Mouse (Mus musculus) C2C12 (cell line): Measurements from ENCODE around the gene Sgsh. TPM values are rescaled to one million over a fixed set of nuclear protein-coding genes. Genes with fewer than 3 reads are reported as not detected.
A peak's percentile ranks its signal among the peaks of the same experiment; 100 is the strongest.

ENCODE experiments used
- H3K27me3 ChIP-seq: one replicate; pipeline ENCODE4 v1.6.1; 2011; ENCODE audit not compliant: control insufficient read depth, insufficient read depth, insufficient read length
- H3K36me3 ChIP-seq: one replicate; pipeline ENCODE4 v1.6.1; 2011; ENCODE audit not compliant: control insufficient read depth, insufficient read depth
- H3K4me3 ChIP-seq: one replicate; pipeline ENCODE4 v1.5.1; 2011; ENCODE audit warnings: mild to moderate bottlenecking, control low read depth; ENCODE audit not compliant: poor library complexity, insufficient read depth, severe bottlenecking
- H3K79me2 ChIP-seq: one replicate; pipeline ENCODE4 v1.6.1; 2011; ENCODE audit not compliant: control insufficient read depth, insufficient read depth
- H3K79me3 ChIP-seq: one replicate; pipeline ENCODE4 v1.6.1; 2011; ENCODE audit warnings: low read depth, control low read depth
- H3ac ChIP-seq: one replicate; pipeline ENCODE3; 2011; ENCODE audit warnings: low read depth; ENCODE audit not compliant: control insufficient read depth, insufficient read length
- CEBPB ChIP-seq: IDR thresholded peaks from one replicate; pipeline ENCODE4 v1.6.1; 2011; ENCODE audit warnings: low read depth, mild to moderate bottlenecking, control low read depth, moderate library complexity
- CTCF ChIP-seq: IDR thresholded peaks from one replicate; pipeline ENCODE4 v1.5.1; 2011; ENCODE audit not compliant: control insufficient read depth, insufficient read depth, insufficient read length
- FOSL1 ChIP-seq: IDR thresholded peaks from one replicate; pipeline ENCODE4 v1.8.0; 2011; ENCODE audit warnings: mild to moderate bottlenecking, low read length; ENCODE audit not compliant: poor library complexity, insufficient read depth, severe bottlenecking
- MAX ChIP-seq: IDR thresholded peaks from one replicate; pipeline ENCODE4 v1.6.1; 2011; ENCODE audit warnings: mild to moderate bottlenecking, control low read depth
- MYOD1 ChIP-seq: IDR thresholded peaks from one replicate; pipeline ENCODE4 v1.6.1; 2011; ENCODE audit warnings: low read depth; ENCODE audit not compliant: control insufficient read depth, insufficient read length
- MYOG ChIP-seq: IDR thresholded peaks from one replicate; pipeline ENCODE4 v1.6.1; 2011; ENCODE audit not compliant: control insufficient read depth, insufficient read length; ENCODE audit errors: extremely low read depth
- USF1 ChIP-seq: IDR thresholded peaks from one replicate; pipeline ENCODE4 v1.6.1; 2011; ENCODE audit warnings: low read depth, mild to moderate bottlenecking, control low read depth, moderate library complexity
- long read RNA-seq, 2 experiments: library from polyadenylated mRNA; unstranded; transcript quantifications; one replicate each; pipeline ENCODE4 v2.0.0; 2019 to 2020
- polyA plus RNA-seq: library from polyadenylated mRNA; unstranded; fragments of >200 nt; fragmentation: generic; extraction: Trizol; gene quantifications from one replicate; pipeline ENCODE4 v1.2.1, GENCODE M21; 2012; ENCODE audit warnings: missing spikeins

Gene Sgsh
- polyA plus RNA-seq: 2.3 TPM
- long read RNA-seq, experiment 1, full-length matches to known transcripts: 3 of 12 reads
- long read RNA-seq, experiment 1, partial matches to known transcripts: 0 of 12 reads
- long read RNA-seq, experiment 1, other reads (novel, unspliced or antisense): 9 of 12 reads
- long read RNA-seq, experiment 2, full-length matches to known transcripts: 16 of 28 reads
- long read RNA-seq, experiment 2, partial matches to known transcripts: 1 of 28 reads
- long read RNA-seq, experiment 2, other reads (novel, unspliced or antisense): 11 of 28 reads

DNA sequence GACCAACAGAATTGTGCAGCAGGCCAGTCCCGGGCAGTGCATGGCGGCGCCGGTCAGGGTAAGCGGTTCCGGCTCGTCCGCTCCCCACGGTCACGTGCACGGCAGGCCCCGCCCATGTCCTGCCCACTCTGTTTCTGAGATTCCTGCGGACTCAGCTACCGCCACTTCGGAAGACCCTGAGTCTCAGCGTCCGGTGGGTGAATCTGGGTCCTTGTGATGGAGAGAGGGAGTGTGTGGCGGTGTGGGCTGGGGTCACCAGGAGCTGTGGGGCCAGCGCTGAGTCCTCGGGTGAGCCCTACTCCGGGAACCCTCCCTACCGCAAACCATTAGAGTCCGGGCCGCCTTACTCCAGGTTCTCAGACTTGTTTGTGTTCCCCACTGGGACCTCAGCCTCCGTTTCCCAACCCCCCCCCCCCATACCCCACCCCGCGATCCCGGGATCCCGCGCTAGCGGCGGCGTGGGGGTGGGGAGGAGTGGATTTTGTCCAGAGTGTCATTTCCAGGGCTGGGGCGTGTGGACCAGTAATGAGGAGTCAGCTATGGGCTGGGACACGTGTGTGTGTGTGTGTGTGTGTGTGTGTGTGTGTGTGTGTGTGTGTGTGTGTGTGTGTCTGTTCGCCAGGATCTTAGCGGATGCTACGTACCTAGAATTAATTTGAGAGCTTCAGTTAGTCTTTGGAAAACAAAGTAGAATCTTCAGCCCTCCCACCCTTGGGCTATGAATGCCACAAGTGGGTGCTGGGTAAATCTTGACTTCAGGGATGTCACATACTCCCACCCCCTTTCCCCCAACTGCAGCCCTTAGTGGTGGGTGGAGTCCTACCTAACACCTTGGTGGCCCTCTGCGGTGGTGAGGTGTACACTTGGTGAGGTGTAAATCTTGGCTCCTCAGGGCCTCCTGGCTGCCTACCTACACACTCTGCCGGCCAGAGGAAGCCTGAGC is at the start of gene Sgsh, which contains the start of gene Slc26a11:
Gene Sgsh (minus strand): TSS at position 94 of the 943 bp plus-strand sequence.
Gene Slc26a11 (plus strand): TSS at position 115 of the 943 bp plus-strand sequence.
- Histone ChIP-seq H3K27me3 (peaks cover 10% of the 10 kb centered on the region), H3ac (peak within 1 kb of the TSS; percentile 43), H3K36me3 (no peaks in the 10 kb centered on the region), H3K4me3 (peak within 1 kb of the TSS; percentile 39), H3K79me2 (no peaks in the 10 kb centered on the region), H3K79me3 (no peaks in the 10 kb centered on the region)
- TF ChIP-seq MYOG (no peak), USF1 (peak; percentile 86)

DNA sequence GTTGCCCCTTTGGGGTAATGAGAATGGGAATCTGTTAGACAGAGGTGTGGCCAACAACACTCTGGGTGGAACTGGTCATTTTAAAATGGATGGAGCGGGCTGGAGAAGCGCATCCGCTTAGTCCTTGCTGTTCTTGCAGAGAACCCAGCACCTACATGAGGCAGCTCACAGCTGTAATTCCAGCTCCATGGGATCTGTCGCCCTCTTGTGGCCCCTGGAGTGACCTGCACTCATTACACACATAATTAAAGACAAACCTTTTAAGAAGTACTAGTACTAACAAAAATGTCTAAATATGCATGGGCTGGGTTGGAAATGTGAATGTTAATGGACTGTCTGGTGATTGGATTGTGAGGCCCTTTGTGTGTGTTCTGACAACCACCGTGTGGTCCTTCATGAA is 49.3 kb upstream of the Sgsh start:
- H3K4me3 ChIP-seq: no peak overlapping the region
- H3K79me2 ChIP-seq: peaks cover 53% of the 10 kb centered on the region
- H3K36me3 ChIP-seq: peaks cover 37% of the 10 kb centered on the region
- no peak overlapping the region for H3ac ChIP-seq
- peaks cover 9% of the 10 kb centered on the region for H3K79me3 ChIP-seq
- TF ChIP-seq FOSL1 (no peak), CTCF (peak; percentile 48)
- no peaks in the 10 kb centered on the region for H3K27me3 ChIP-seq

DNA sequence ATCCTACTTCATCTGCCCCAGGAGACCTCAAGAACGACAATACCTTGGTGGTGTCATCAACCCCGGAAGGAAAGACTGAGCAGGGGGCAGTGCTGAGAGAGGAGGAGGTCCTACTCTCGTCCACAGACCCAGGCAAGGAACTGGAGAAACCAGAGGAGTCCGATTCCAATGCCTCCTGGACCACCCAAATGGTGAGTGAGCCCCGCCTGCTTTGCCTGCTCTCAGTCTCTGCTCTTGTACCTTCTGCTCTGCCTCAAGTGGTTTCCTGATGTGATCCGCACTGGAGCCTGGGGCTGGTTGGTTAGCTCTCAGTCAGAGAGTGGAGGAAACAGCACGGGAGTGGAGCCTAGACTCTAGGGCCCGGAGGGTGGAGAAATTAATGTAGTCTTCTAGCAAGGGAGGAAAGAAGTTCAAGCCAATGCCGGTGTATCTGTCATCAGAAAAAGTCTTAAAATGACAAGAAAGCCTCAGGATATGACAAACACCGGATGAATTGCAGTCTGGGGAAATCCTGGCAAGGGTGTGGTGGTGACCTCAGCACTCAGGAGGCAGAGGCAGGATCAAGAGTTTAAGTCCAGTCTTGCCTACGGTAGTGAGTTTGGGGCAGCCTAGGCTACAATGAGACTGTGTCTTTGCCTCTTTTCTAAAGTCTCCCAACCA is 47.3 kb upstream of the Sgsh start:
- Histone ChIP-seq H3K4me3 (no peak overlapping the region), H3ac (peak overlapping the region; percentile 19), H3K79me2 (peaks cover 62% of the 10 kb centered on the region), H3K79me3 (peaks cover 12% of the 10 kb centered on the region), H3K36me3 (peaks cover 25% of the 10 kb centered on the region), H3K27me3 (no peaks in the 10 kb centered on the region)
- TF ChIP-seq FOSL1 (no peak), MAX (no peak)

DNA sequence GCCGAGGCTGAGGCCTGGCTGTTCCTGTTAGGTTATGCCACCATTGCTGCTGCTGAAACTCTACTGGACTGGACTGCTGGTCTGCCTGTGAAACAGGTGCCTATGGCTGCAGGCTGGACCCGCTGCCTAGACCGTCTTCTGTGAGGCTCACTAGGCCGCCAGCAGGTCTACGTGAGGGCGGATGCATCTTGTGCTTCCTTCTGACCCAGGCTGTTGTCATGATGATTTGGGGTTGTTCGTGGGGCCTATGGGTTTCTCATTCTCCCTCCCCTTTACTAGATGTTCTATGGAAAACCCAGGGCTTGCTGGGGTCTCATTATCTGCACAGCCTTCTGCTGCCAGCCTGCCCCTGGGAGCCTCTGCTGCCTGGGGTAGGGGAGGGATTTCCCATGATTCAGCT is 41.1 kb upstream of the Sgsh start:
- Histone ChIP-seq H3ac (no peak overlapping the region), H3K27me3 (no peaks in the 10 kb centered on the region), H3K79me2 (peaks cover 61% of the 10 kb centered on the region), H3K4me3 (no peak overlapping the region), H3K36me3 (peaks cover 30% of the 10 kb centered on the region), H3K79me3 (peaks cover 20% of the 10 kb centered on the region)
- TF ChIP-seq MYOD1 (no peak), CEBPB (no peak), CTCF (no peak), MYOG (no peak), USF1 (no peak), FOSL1 (no peak), MAX (no peak)

DNA sequence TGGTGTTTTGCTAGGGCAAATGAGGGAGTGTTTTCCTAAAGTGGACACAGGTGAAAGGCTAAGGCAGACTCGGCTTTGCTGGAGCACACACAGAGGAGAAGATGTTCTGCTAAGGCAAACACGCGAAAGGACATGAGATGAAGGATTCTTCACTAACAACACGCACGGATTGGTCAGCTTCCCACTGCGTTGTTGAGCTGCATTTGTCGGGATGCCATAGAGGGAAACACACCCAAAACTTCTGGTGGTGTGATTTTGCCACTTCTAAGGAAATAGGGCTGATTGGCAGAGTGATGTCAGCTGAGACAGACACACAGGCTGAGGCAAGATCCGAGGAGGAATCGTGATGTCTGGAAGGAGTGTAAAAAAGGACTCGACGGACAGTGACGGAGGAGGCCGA is 40.6 kb upstream of the Sgsh start:
- Histone ChIP-seq H3K4me3 (no peak overlapping the region), H3K27me3 (no peaks in the 10 kb centered on the region), H3ac (no peak overlapping the region), H3K79me2 (peaks cover 56% of the 10 kb centered on the region), H3K36me3 (peaks cover 30% of the 10 kb centered on the region), H3K79me3 (peaks cover 20% of the 10 kb centered on the region)
- TF ChIP-seq MYOD1 (no peak), CEBPB (no peak)

DNA sequence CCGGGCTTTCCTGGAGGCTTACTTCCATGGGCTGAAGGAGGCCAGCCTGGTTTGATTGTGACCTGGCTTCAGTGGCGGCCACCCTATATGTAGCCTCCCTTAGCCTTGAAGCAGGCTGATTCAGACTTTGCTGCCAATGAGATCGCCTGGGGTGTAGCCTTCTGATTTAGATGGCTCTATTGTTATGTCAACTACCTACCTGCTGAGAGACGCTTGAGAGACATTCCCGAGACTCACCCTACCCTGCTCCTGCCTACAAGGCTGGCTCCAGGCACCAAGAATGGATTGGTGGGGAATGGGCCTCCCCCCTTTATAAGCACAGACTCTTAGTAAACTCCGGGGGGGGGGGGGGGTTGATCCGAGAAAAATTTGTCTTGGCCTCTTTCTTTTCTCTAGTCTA is 40.1 kb upstream of the Sgsh start:
- H3K4me3 ChIP-seq: no peak overlapping the region
- TF ChIP-seq MAX (no peak), MYOG (no peak)
- H3K27me3 ChIP-seq: no peaks in the 10 kb centered on the region
- H3ac ChIP-seq: no peak overlapping the region
- H3K79me3 ChIP-seq: peaks cover 20% of the 10 kb centered on the region
- peaks cover 52% of the 10 kb centered on the region for H3K79me2 ChIP-seq
- peaks cover 27% of the 10 kb centered on the region for H3K36me3 ChIP-seq
